Mouse (Mus musculus) neural tube, embryonic 10.5 days (tissue): ENCODE measurements around the gene Ssxa1.
"Not testable (repeated sequence)": the region's sequence is repeated elsewhere in the genome, so short reads cannot be mapped to it uniquely, and the experiment has no call there.

ENCODE experiments used
- DNase-seq: peaks from one replicate; pipeline ENCODE4 v3.0.0-alpha.2; 2017; ENCODE audit warnings: low spot score; ENCODE audit errors: extremely low spot score

Ssxa1 gene

DNA sequence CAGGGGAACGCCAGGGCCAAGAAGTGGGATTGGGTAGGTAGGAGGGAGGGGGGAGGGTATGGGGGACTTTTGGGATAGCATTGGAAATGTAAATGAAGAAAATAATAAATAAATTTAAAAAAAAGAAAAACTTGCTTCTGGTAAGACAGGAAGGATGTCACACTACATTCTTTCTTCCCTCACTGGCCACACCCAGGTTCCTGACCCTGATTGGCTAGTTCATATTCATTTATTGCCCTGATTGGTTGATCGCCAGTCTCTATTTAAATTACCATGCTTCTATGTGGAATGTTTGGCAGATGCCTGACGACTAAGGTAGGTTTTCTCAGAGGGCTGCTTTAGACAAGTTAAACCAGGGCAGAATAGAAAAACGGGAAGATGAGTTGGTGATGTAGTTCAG lies at the start of gene Ssxa1:
Gene Ssxa1, plus strand, starts transcription at position 301 of the 400 bp plus-strand sequence.
- no peak for DNase-seq

GRCm38 (mm10) chrX:21068106-21068505 lies 47.5 kb upstream of the Ssxa1 start, which contains the start of gene Spaca5:
Gene Spaca5 (plus strand): TSS chrX:21068406.
- no peak for DNase-seq

GRCm38 (mm10) chrX:21088645-21088982 lies 27.0 kb upstream of the Ssxa1 start:
- DNase-seq, result no peak

- peak; percentile 51 for DNase-seq
These were observed 26.4 kb upstream of the Ssxa1 start, which contains the start of gene Zfp300 for GRCm38 (mm10) chrX:21088983-21089866. Gene Zfp300 (minus strand): TSS chrX:21089527.

- no peak for DNase-seq
These were observed 25.8 kb upstream of the Ssxa1 start for GRCm38 (mm10) chrX:21089867-21090239.

- not testable (repeated sequence) for DNase-seq
These were observed 31.1 kb downstream of the Ssxa1 start for GRCm38 (mm10) chrX:21146675-21147074.
